Mouse (Mus musculus) mesoderm, embryonic 11.5 days (tissue): ENCODE data around the gene Gpr162.

Experiments
- DNase-seq: peaks from one replicate; pipeline ENCODE4 v3.0.0-alpha.2; 2012; ENCODE audit warnings: low read depth, low spot score

The Gpr162 gene

DNA sequence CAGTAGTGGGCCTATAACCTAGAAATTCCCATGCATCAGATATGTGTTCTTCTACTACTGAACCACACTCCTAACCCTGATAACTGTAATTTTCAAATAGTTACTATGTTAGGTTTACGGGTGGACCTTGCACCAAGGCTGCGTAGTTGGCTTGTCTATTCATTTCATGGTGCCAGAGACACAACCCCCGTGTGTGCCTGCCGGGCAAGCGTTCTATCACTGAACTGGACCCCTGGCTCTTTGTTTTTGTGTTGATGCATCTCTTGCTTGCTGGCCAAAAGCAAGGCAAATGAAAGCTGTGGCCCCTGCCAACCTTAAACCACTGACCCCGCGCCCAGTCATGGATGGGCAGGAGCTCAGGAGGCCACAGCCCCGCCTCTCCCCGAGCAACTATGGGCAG lies 18.0 kb upstream of the Gpr162 start:
- DNase-seq: no peak

DNA sequence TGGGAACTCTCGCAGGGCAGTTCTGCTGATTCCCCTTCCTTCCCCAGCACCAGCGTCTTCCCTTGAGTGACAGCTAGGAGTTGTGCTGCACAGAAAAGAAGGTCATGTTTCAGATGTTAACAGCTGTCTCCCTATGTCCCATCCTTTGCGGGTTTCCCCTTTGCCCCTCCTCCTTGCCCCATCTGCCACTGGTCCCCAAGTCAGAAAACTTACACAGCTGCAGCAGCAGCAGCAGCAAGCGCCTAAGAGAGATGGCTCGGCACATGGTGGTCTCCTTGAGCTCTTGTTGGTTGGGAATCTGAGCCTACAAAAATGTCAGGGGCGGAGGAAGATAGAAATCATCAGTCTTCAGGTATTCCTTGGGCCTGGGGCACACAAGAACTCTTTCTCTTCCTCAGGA lies 15.6 kb upstream of the Gpr162 start:
- DNase-seq: no peak

DNA sequence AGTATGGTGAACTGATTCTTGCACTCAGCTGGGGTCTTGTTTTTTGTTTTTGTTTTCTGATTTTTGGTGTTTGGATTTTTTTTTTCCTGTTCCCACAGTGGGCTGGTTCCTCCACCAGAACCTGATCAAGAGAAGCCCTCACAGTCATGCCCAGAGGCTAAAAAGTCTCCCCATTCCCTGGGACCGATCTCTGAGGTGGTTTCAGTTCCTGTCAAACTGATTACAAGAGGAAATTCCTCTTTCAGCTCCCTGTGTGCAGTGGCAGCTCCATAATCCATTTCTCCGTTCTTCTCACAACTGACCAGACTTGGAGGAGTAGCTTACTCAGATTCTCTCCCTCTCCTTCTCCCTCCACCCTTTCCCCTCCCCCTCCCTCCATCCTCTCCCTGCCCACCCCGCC lies 10.6 kb upstream of the Gpr162 start:
- no peak for DNase-seq

DNA sequence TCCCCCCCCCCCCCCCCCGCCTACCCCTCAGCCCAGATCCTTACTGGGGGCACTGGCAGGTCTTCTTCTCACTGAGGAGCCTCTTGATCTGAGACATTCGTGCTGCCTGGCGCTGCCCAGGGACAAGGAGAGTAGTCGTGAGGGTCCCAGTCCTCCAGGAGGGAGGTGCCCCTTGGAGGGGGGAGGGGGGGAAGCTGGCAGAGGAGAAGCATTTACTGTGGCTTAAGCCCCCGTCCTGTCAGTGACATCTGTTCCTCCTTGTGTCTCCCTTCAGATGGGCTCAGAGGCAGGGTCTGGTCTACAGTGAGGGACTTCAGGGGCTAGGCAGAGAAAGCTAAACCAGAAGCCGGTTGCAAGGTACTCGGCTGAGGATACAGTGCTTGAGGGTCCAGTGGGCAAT lies 2.8 kb upstream of the Gpr162 start:
- DNase-seq: no peak

DNA sequence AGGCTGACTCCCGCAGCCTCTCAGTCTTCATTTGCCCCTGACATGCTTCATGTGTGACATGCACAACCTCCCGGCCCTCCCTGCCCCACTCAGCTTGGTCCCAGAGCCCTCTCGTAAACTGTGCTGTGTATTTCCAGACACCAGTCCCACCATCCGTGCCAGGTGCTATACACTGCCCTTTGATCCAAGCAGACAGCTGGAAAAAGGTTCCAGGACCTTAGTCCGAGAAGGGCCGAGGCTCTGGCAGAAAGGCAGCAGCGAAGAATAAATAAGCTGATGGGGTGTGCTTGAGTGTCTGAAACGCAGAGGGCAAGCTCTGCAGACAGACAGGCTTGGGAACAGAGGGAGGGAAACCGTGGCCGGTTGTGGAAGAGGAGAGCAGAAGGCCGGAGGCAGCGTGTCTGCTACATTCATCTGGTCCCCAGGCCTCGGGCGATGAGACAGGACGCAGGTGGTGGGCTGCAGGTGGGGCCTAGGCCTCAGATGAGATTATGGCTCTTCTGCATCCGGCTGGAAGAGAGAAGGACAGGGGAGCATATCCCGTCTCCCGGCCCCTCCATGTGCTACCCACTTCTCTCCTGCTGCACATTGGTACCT lies 2.1 kb upstream of the Gpr162 start:
- no peak for DNase-seq

DNA sequence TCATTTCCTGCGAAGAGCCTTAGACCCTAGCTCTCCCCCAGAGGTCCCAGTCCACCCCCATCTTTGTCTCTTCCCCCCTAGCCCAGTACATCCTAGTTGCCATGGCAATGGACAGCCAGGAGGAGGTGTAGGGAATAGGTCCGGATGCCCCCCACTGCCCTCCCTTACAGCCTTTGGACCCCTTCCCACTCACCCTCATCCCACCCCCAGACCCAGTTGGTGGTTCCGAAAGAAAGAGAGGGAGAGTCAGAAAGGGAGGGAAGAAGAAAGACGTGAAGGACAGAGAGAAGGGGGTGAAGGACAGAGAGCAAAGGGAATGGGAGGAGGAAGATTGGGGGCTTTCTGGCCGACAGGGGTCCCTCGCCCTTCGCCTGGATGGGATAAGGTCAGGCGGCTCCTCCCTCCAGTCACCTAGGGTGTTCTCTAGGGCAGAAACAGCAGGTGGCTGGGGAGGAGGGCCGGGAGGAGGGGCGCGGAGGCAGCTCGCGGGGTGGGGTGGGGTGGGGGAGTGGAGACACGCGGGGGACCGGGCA lies 592 bp downstream of the Gpr162 start:
- DNase-seq: no peak

DNA sequence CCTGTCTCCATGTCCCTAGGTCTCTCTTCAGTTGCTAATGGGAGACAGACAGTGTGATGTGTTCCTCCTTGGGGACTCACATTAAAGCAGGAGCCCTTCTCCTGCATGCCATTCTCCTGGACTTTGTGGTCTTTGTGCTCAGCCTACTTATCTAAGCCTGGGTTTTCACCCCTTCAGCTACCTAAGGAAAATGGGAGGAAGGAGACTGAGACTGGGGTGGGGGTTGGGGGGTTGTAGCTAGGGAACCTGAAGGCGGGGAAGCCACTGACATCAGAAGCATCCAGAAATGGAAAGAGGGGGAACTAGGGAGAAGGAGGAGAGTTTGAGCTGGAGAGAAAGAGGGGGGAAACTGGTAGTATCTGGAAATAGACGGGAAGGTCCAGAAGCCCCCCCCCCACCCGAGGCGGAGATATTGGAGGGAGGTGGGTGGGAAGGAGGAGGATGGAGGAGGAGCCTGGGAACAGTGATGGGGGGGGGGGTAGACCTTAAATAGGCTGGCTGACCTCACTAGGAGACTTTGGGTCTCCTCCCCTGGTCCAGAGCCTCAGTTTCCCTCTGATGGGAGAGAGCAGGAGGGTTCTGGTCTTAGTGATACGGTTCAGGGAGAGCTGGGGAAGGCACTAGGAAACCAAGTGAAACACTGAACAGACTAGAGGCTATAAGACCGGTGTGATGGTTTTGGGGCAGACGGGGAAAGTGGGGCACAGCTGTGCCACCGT lies 1.2 kb downstream of the Gpr162 start:
- no peak for DNase-seq

DNA sequence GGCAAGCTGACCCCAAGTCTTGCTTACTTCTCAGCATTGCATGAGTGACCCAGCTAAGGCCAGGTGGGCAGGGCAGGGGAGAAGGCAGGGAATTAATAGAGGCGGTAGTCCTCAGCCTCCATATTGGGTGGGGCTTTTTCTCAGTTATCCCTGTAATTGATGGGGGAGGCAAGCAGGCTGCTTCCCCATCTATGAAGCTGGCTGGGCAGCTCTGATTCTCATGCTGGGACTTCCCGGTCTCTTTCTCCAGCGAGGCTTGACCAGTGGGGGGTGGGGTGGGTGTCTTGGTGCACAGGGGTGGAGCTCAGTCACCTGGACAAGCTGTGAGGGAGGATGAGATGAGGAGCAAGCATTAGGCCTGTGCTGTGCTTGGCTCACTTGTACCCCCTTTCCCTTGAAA lies 2.0 kb downstream of the Gpr162 start:
- no peak for DNase-seq

DNA sequence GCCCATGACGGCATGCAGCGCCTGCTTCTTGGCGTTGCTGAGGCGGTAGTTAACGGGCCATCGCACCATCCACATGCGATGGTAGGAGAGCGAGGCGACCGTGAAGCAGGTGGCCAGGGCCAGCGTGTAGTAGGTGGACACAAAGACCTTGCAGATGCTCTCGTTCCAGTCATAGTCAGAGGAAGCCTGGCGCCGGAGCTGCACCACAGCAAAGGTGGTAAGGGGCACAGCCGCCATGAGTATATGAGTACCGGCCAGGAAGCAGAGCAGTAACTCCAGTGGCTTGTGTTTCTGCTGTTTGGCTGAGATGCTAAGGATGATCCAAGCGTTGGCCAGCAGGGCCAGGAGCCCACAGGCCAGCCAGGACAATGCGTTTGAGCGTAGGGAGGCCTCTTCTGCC lies 2.5 kb downstream of the Gpr162 start:
- DNase-seq: no peak

DNA sequence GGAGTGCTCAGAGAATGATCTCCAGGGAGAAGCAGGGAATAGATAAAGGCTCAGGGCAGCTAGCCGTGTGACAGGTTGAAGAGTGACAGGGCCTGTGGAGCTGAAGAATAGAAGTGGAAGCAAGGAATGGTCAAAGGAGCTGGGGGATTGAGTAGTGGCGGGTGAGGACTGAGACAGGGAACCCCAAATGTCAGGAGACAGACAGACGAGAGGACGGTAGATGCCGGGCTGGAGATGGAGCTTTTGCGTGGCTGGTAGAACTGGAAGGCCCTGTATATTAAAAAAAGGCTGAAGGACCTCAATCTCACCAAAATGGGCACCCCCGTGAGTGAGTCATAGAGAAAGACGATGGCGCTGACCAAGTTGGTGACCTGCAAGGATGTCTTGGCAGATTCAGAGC lies 3.3 kb downstream of the Gpr162 start:
- no peak for DNase-seq

DNA sequence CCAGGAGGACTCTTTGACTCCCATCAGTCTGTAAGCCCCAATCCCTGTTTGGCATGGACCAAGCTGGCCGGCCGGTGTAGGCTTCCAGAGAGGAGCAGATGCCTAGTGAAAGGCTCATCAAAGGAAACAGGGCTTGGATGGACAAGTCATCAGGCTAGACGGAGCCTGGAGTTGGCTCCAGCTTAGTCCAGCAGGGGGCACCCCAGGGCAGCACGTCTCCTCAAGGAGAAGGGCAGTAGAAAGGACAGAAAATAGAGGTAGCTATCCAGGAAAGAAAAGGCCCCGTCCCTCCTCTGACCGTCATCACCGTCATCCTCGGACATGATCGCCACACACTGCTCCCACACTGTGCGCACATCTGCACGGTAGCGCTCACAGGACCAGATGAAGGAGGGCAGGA lies 4.1 kb downstream of the Gpr162 start:
- DNase-seq: peak; percentile 86

DNA sequence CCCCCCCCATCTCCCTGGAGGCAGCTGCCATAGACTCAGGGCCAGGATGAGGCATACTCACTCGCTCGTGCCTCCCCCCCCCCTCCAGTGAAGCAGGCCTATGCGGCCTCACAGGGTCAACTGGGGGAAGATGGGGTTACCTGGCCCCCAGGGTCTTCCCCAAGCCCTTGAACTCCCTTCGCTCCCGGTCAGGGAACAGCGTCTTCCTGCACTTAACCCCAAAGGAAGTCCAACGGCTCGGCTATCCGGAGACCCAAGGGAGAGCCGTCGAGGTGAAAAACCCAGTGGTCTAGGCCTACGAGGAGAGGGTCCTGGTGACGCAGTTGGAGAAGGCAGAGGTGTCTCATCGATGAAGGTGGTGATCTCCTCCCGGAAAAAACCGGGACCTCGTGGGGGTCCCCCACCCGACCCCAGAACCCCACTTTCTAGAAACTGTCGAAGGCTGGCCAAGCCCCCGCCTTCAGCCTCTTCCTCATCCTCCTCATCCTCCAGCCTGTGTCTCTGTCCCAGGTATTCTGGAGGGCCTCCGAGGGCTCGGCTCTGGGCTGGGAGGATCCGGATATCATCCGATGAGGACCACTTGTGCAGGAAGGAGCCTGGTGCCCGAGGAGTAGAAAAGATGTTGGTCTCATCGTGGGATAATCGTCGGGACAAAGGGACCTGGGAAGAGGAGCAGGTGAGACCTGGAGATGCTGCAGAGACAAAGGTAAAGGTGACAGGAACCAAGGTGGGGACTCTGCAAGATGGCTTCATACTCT lies 5.0 kb downstream of the Gpr162 start:
- DNase-seq: no peak

DNA sequence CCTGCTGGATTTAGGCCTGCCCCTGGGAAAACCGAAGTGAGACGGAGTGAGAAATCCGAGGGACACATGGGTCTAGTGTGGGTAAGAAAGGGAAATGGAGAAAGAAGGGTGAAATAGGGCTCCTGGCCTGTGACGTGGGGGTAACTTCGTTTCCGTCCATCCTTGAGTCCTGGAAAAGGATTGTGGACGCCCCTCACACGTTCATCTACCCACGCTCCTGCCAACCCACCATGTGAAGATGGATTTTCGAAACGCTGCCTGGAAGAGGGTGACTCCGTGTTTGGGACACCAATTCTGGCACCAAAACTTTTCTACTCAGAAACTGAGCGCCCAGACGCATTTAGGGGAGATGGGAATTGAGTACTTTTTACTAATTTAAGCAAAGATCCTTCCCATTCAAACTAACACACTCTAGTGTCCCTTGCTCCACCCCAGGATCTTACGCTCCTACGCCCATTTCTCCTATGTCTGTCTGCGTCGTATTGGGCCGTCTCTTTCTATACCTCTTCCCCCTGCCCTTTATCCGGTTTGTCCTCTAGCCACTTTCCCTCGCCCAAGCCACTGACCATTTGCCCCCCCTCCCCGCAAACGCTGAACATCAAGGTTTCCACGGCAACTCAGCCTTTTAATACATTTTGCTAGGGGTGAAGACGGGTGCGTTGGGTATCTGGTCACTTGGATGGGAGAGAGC lies 5.8 kb downstream of the Gpr162 start:
- DNase-seq: no peak

DNA sequence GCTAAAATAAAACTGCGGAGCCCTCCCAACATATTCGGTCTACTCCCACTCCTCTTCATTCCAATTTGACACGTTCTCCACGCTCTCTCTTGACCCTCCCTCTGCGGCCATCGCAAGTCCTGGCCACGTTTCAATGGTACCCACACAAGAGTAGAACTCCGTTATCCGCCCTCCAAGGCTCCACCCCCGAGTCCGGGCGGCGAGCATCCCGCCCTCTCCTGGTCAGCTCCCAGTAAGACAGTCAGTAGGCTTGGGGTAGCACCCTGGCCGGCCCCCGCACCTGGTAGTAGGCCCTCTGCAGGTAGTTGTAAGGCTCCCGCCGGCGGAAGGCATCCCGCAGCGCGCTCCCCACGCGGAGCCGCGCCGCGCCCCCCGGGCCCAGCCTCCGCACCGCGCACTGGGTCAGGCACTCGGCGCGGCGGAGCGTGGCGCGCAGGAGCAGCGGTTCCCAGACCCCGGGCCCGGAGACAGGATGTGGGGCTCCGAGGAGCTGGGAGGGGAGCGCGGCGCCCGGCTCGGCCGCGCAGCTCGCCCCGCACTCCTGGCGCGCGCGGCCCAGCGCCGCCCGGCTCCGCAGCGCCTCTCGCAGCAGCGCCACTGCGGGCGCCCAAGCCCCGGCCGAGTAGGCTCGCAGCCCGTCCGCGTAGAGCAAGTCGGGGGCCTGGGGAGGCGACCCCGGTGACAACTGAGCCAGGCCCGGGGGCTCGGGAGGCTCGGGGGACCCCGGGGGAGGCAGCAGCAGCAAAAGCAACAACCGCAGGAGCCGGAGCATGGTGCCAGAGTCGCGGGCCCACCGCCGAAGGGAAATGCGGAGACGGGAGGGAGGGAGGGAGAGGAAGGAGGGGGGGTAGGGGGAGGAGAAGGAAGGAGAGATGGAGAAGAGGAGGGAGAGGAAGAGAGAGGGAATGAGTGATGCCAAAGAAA lies 6.6 kb downstream of the Gpr162 start, which contains the start of gene P3h3:
P3h3 (minus strand) TSS at position 837 of the 924 bp plus-strand sequence.
- DNase-seq: peak; percentile 91

DNA sequence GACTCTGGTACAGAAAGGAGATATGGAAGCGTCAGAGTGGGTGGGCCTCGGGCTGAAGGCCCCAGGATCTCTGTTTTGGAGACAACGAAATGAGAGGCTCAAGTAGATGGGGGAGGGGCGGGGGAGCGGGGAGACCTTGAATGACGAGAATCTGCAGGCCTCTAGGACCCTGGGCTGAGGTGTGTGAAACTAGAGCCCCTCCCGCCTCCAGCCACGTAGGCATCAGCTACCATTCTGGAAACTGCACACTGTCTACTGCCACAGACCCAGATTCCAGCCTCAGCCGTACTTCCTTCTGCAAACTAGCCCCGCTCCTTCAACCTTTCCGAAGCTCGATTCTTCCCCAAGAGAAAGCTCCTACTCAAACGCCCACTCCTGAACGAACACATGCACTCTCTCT lies 7.5 kb downstream of the Gpr162 start:
- DNase-seq: peak; percentile 59

DNA sequence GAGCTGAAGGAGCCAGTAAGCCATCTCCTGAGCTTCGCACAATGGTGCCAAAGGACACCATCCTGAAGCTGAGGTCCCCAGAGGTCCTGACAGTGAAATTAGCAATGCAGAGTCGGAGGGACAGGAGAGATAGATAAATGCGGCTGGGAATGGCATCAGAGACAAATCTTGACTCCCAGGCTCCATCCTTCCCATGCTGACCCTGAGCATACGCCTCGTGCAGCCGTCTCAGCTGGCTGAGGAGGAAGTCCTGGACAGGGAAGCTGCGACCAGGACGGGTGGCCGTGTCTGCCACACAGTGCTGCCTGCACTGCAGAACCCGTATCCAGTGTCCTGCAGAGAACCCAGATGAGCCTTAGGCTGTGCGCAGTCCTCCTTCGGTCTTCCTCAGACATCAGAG lies 9.1 kb downstream of the Gpr162 start:
- no peak for DNase-seq

DNA sequence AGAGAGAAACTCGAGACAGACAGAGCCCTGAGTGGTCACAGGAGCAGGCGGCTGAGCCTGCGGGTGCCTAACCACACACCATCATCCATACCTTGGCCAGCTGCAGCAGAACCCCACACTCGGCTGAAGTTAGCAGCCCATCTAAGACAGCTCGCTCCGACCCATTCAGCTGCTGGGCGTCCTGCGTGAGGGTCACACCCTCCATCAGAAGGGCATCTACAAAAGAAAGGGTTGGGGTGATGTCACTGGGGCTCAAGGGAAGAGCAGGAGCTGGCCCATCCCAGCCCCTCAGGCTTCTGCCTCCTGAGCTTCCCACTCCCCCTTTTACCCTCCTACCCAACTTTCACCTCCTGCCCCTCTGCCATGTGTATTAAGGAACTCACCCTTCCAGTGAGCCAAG lies 13.2 kb downstream of the Gpr162 start:
- DNase-seq: no peak

DNA sequence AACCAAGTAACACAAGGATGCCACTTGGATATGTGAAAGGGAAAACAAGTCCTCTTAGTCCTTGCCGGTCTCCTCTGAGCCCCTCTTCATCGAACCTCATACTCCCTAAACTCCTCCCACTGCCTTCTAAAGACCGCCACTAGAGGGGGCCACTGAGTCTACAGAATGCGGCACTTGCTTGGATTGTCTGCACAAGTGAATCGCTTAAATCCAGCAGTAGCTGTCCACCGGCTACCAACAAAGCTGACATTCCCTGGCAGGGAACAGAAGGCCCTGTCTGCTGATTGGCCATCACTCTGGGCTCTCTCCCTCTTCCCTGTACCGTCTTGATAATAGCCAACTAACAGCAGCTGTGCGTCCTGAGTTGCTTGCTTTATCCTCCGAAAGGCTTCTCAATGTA lies 16.5 kb downstream of the Gpr162 start:
- peak; percentile 96 for DNase-seq

DNA sequence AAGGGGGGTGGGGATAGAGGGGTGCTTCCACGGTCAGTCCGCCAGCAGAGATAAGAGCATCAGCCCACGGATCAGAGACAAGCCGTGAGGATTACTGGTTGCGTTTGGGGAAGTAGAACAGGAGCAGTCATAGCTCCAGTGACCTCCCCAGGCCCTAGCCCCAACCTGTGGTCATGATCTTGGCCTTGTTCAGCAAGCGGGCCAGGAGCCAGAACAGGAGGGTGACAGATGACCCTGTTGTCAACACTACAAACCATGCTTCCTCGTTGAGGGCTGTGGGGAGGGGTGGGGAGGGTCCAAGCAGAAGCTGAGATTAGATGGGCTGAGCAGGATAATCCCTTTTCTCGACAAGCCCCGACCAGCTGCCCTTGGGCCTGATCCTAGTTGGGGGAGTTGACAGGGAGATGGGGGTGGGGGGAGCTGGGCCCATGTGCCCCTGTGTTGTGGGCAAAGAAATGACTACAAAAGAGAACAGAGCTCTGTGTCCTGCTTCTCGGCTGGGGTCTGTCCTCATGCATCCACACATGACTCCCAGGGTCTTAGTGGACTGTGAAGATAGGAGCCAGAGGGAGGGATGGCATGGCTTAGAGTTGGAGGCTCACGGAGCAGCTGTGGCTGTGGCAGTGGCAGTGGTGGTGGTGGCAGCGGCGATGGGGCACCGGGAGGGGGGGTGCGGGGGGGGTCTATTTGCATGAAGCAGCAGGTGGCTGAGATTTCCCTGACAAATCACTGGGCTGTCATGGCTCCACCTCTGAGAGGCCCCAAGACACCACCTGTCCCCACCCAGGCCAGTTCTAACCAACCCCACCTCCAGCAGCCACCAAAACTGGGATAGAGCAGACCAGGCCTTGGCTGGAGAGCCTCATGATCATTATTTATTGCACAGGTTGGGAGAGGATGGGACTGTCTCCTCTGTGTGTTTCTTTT lies 23.3 kb downstream of the Gpr162 start, which contains the start of gene Gnb3:
Gnb3 (minus strand) TSS at position 35 of the 927 bp plus-strand sequence.
- no peak for DNase-seq

DNA sequence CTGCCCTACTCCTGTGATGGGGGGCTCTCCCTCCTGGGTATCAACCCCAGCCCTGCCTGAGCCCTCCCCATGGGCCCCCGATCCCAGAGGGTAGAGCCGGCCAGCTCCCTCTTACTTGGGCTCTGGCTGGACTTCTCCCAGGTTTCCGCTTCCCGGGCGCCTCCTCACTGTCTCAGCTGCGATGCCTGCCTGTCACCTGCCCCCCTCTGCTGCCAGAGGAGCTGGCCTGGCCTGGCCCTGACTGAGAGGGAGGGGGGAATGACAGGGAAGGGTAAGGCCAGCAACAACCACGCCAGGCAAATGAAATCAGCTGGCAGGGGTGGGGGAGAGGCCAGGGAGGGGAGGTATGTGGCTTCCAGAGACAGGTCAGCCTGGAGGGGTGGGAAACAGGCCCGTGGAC lies 24.0 kb downstream of the Gpr162 start:
- DNase-seq: no peak
